Mouse (Mus musculus): Measurements from ENCODE around the gene Taf1c.

The Taf1c gene

GRCm38 (mm10) chr8:119604996-119605395 is at the start of gene Taf1c:
Gene Taf1c (minus strand): TSS chr8:119605222.
- POLR2A ChIA-PET: interaction anchor here in 3 of 4 experiments (0.6 to 2.1 kb wide), 34 partner anchors 8 to 1386 kb away, joined by 3 to 16 read pairs (median 3); partner anchors contain the start of genes Mbtps1 (in 3 of the 3), Dnaaf1 (in 2 of the 3) and Hsdl1 (in 2 of the 3)
- CTCF ChIA-PET: interaction anchor here (0.5 to 3.3 kb wide), 49 partner anchors 9 to 246 kb away, joined by 3 to 39 read pairs (median 4); partner anchors contain the start of genes Mbtps1 (in 3 of the 4) and Necab2 (in 1 of the 4)

GRCm38 (mm10) chr8:119651324-119651723 is 46.3 kb upstream of the Taf1c start:
- POLR2A ChIA-PET: interaction anchor here in 2 of 4 experiments (0.6 to 1.1 kb wide), 4 partner anchors 93 to 250 kb away, joined by 3 to 4 read pairs (median 3); partner anchors contain the start of gene Mbtps1 (in 1 of the 2)
- CTCF ChIA-PET: interaction anchor here in 2 of 4 experiments (0.6 to 3.3 kb wide), 5 partner anchors 18 to 1468 kb away, joined by 4 to 9 read pairs (median 4); no protein-coding TSS in a partner anchor

- CTCF ChIA-PET: interaction anchor here (0.6 to 1.5 kb wide), 4 partner anchors 22 to 234 kb away, joined by 3 read pairs; no protein-coding TSS in a partner anchor
- POLR2A ChIA-PET: interaction anchor here in 1 of 4 experiments (1.2 kb wide), 1 partner anchor 88 kb away, joined by 3 read pairs; the partner anchor contains the start of gene Mbtps1
These were observed 41.8 kb upstream of the Taf1c start for GRCm38 (mm10) chr8:119646846-119647245.

GRCm38 (mm10) chr8:119646197-119646596 is 41.2 kb upstream of the Taf1c start:
- CTCF ChIA-PET: interaction anchor here in 2 of 4 experiments (0.6 to 1.3 kb wide), 3 partner anchors 30 to 595 kb away, joined by 3 to 4 read pairs (median 3); no protein-coding TSS in a partner anchor
- POLR2A ChIA-PET: no interaction called here

GRCm38 (mm10) chr8:119644981-119645597 is 40.1 kb upstream of the Taf1c start:
- POLR2A ChIA-PET: interaction anchor here in 2 of 4 experiments (1.2 to 1.8 kb wide), 3 partner anchors 24 to 87 kb away, joined by 3 to 5 read pairs (median 4); partner anchors contain the start of gene Mbtps1 (in 2 of the 2)
- CTCF ChIA-PET: interaction anchor here in 3 of 4 experiments (0.9 to 1.8 kb wide), 9 partner anchors 12 to 233 kb away, joined by 3 to 10 read pairs (median 4); no protein-coding TSS in a partner anchor

GRCm38 (mm10) chr8:119644429-119644960 is 39.5 kb upstream of the Taf1c start:
- ChIA-PET POLR2A (interaction anchor here (0.6 to 1.8 kb wide), 6 partner anchors 9 to 290 kb away, joined by 3 to 5 read pairs (median 4); partner anchors contain the start of genes Mbtps1 (in 2 of the 4) and Kcng4 (in 1 of the 4)), CTCF (interaction anchor here in 3 of 4 experiments (0.7 to 1.8 kb wide), 10 partner anchors 12 to 328 kb away, joined by 3 to 10 read pairs (median 4); no protein-coding TSS in a partner anchor)

GRCm38 (mm10) chr8:119642960-119643359 is 37.9 kb upstream of the Taf1c start:
- CTCF ChIA-PET: interaction anchor here in 2 of 4 experiments (0.6 to 1.0 kb wide), 3 partner anchors 26 to 199 kb away, joined by 3 read pairs; no protein-coding TSS in a partner anchor
- POLR2A ChIA-PET: interaction anchor here in 1 of 4 experiments (0.6 kb wide), 1 partner anchor 1813 kb away, joined by 3 read pairs; no protein-coding TSS in a partner anchor

GRCm38 (mm10) chr8:119641058-119641457 is 36.0 kb upstream of the Taf1c start:
- ChIA-PET CTCF (interaction anchor here in 1 of 4 experiments (0.7 to 1.7 kb wide), 3 partner anchors 15 to 541 kb away, joined by 3 to 6 read pairs (median 3); no protein-coding TSS in a partner anchor), POLR2A (no interaction called here)

GRCm38 (mm10) chr8:119639798-119640197 is 34.8 kb upstream of the Taf1c start:
- CTCF ChIA-PET: interaction anchor here in 3 of 4 experiments (0.6 to 1.5 kb wide), 6 partner anchors 14 to 895 kb away, joined by 3 to 6 read pairs (median 4); no protein-coding TSS in a partner anchor
- POLR2A ChIA-PET: interaction anchor here in 2 of 4 experiments (0.7 to 1.0 kb wide), 2 partner anchors 17 to 213 kb away, joined by 3 read pairs; no protein-coding TSS in a partner anchor

- POLR2A ChIA-PET: interaction anchor here in 1 of 4 experiments (0.9 kb wide), 1 partner anchor 137 kb away, joined by 3 read pairs; the partner anchor contains the start of gene Slc38a8
- CTCF ChIA-PET: interaction anchor here in 2 of 4 experiments (0.5 to 1.1 kb wide), 2 partner anchors 9 to 10 kb away, joined by 3 read pairs; no protein-coding TSS in a partner anchor
These were observed 33.2 kb upstream of the Taf1c start for GRCm38 (mm10) chr8:119638261-119638660.

GRCm38 (mm10) chr8:119637381-119637780 is 32.4 kb upstream of the Taf1c start:
- ChIA-PET POLR2A (interaction anchor here in 1 of 4 experiments (0.6 to 0.9 kb wide), 2 partner anchors 123 to 136 kb away, joined by 3 read pairs; partner anchors contain the start of gene Slc38a8), CTCF (no interaction called here)

- CTCF ChIA-PET: interaction anchor here in 3 of 4 experiments (0.6 to 1.3 kb wide), 3 partner anchors 11 to 33 kb away, joined by 3 to 4 read pairs (median 3); no protein-coding TSS in a partner anchor
These were observed 31.7 kb upstream of the Taf1c start for GRCm38 (mm10) chr8:119636766-119637165.

GRCm38 (mm10) chr8:119635958-119636357 is 30.9 kb upstream of the Taf1c start:
- CTCF ChIA-PET: interaction anchor here in 3 of 4 experiments (0.6 to 2.1 kb wide), 10 partner anchors 10 to 276 kb away, joined by 3 to 11 read pairs (median 4); no protein-coding TSS in a partner anchor
- POLR2A ChIA-PET: interaction anchor here in 3 of 4 experiments (0.6 to 1.8 kb wide), 4 partner anchors 11 to 983 kb away, joined by 3 to 17 read pairs (median 4); partner anchors contain the start of gene Mbtps1 (in 1 of the 3)

More at GRCm38 (mm10) chr8:119636766-119637165, 31.7 kb upstream of the Taf1c start:
- POLR2A ChIA-PET: interaction anchor here in 1 of 4 experiments (1.3 kb wide), 1 partner anchor 78 kb away, joined by 3 read pairs; the partner anchor contains the start of gene Mbtps1

- ChIA-PET CTCF (interaction anchor here (0.6 to 2.1 kb wide), 9 partner anchors 21 to 275 kb away, joined by 3 to 11 read pairs (median 4); no protein-coding TSS in a partner anchor), POLR2A (interaction anchor here in 3 of 4 experiments (0.6 to 1.8 kb wide), 5 partner anchors 9 to 984 kb away, joined by 3 to 17 read pairs (median 4); no protein-coding TSS in a partner anchor)
These were observed 30.4 kb upstream of the Taf1c start, which contains the start of gene Kcng4 for GRCm38 (mm10) chr8:119635378-119635777. Gene Kcng4 (minus strand): TSS chr8:119635680.

GRCm38 (mm10) chr8:119634616-119635336 is 29.8 kb upstream of the Taf1c start:
- POLR2A ChIA-PET: interaction anchor here in 3 of 4 experiments (0.6 to 1.8 kb wide), 5 partner anchors 10 to 281 kb away, joined by 3 to 5 read pairs (median 4); no protein-coding TSS in a partner anchor
- CTCF ChIA-PET: interaction anchor here (0.6 to 2.1 kb wide), 8 partner anchors 21 to 223 kb away, joined by 3 to 11 read pairs (median 3); no protein-coding TSS in a partner anchor

GRCm38 (mm10) chr8:119632909-119633308 is 27.9 kb upstream of the Taf1c start:
- CTCF ChIA-PET: interaction anchor here (0.6 to 2.6 kb wide), 12 partner anchors 28 to 220 kb away, joined by 3 to 11 read pairs (median 4); partner anchors contain the start of gene Taf1c (in 1 of the 4)
- POLR2A ChIA-PET: interaction anchor here in 3 of 4 experiments (0.6 to 2.6 kb wide), 18 partner anchors 8 to 618 kb away, joined by 3 to 16 read pairs (median 4); partner anchors contain the start of genes Mbtps1 (in 2 of the 3), Taf1c (in 2 of the 3), Adad2 (in 1 of the 3) and Tldc1 (in 1 of the 3)

Data from embryonic stem cell, embryonic (primary cell).